8 mouse cellular contexts compared by ENCODE assay signal in the genomic region with DNA sequence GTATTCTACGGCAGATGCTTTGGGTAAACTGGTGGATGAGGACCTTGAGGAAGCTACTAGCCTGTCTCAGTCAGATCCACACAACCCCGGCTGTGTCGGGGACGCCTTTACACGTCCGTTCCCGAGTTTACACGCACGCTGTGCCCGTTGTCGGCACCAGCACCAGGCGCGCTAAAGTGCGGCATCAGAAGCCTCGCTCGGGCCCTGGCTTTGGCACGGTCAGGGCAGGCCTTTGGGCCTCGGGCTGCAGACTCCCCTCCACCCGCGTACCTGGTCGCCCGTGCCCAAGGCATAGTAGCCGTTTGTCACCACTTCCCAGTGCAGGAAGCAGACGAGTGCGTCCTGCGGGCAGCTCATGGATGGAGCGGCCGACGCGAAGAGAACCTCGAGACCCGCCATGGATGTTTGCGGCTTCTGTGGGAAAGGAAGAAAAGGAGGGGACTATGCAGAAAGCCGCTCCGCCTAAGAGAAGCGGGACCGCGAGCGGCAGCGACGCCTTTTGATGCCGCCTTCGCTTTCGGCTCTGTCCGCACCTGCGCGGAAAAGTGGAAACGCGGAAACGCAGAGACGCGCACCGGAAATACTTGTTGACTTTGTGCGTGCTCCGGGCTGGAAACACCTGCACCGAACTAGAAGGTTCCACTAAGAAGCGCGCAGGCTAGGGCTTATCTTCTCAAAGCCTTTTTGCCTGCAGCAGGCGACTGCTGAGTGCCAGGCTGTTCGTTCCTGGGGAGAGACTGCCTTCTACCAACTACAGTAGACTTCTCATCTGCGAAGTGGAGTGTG. TPM values are rescaled to one million over a fixed set of nuclear protein-coding genes. Genes with fewer than 3 reads are reported as not detected.
DNase-seq lines count a peak whose midpoint lies in the region; ATAC-seq and TF ChIP-seq lines count a peak whose summit lies in the region.

No protein-coding gene starts in this region.

- H3K4me2 ChIP-seq in forebrain, embryonic 12.5 days: peak overlapping the region; percentile 85
- H3K4me2 ChIP-seq in heart, postnatal 0 days (ENCODE audit: low read depth, low read length): peak overlapping the region; percentile 92
- H3K4me2 ChIP-seq in liver, postnatal 0 days (ENCODE audit: low read depth, low read length): peak overlapping the region; percentile 85
- H3K4me2 ChIP-seq in neural tube, embryonic 14.5 days (ENCODE audit: low read depth, low read length): peak overlapping the region; percentile 96

- H3K27me3 ChIP-seq in E14TG2a.4 (ENCODE audit: insufficient read depth, low read length): peaks cover 18% of the 10 kb centered on the region
- H3K27me3 ChIP-seq in forebrain, embryonic 12.5 days: 0 out of 2 replicates have a peak, but pooled peaks cover 12% of the 10 kb centered on the region
- no peaks in the 10 kb centered on the region for H3K27me3 ChIP-seq in heart, postnatal 0 days (ENCODE audit: control insufficient read depth, insufficient read depth, low read length)
- no peaks in the 10 kb centered on the region for H3K27me3 ChIP-seq in liver, postnatal 0 days (ENCODE audit: insufficient read depth, low read length)
- no peaks in the 10 kb centered on the region for H3K27me3 ChIP-seq in neural tube, embryonic 14.5 days (ENCODE audit: control insufficient read depth, insufficient read depth, low read length)

- peak overlapping the region; percentile 98 for H3K4me3 ChIP-seq in E14TG2a.4 (replicated peaks; ENCODE audit: low read length)
- peak overlapping the region; percentile 88 for H3K4me3 ChIP-seq in forebrain, embryonic 12.5 days (replicated peaks)
- peak overlapping the region; percentile 93 for H3K4me3 ChIP-seq in heart, postnatal 0 days (ENCODE audit: low read depth, low read length)
- H3K4me3 ChIP-seq in liver, postnatal 0 days (ENCODE audit: low read depth, low read length): peak overlapping the region; percentile 81
- peak overlapping the region; percentile 93 for H3K4me3 ChIP-seq in neural tube, embryonic 14.5 days (ENCODE audit: low read depth, low read length)

- peak; percentile 90 for ATAC-seq in forebrain, embryonic 12.5 days (ENCODE audit: low FRiP score)
- peak; percentile 88 for ATAC-seq in heart, postnatal 0 days (ENCODE audit: insufficient read depth, low read depth)
- ATAC-seq in liver, postnatal 0 days: peak; percentile 78
- peak; percentile 93 for ATAC-seq in neural tube, embryonic 14.5 days (ENCODE audit: low read depth)

- no peak for TF ChIP-seq EP300 in heart, postnatal 0 days (IDR thresholded peaks at IDR 0.05; ENCODE audit: low read depth)
- TF ChIP-seq EP300 in liver, postnatal 0 days (IDR thresholded peaks at IDR 0.05; ENCODE audit: low read depth): peak; percentile 73

- TF ChIP-seq CTCF in E14TG2a.4 (conservative IDR thresholded peaks at IDR 0.05; ENCODE audit: low read length): no peak
- no peak for TF ChIP-seq CTCF in heart, postnatal 0 days (IDR thresholded peaks at IDR 0.05; ENCODE audit: low read depth)
- peak; percentile 14; the same call in 1 of the 2 replicates for TF ChIP-seq CTCF in liver, postnatal 0 days (IDR thresholded peaks at IDR 0.05; ENCODE audit: low read depth)

- peaks cover 33% of the 10 kb centered on the region for H3K4me1 ChIP-seq in E14TG2a.4 (replicated peaks; ENCODE audit: low read depth, low read length)
- peaks cover 22% of the 10 kb centered on the region for H3K4me1 ChIP-seq in forebrain, embryonic 12.5 days
- peaks cover 12% of the 10 kb centered on the region; the same call in 1 of the 2 replicates for H3K4me1 ChIP-seq in heart, postnatal 0 days (ENCODE audit: control insufficient read depth, insufficient read depth)
- peaks cover 43% of the 10 kb centered on the region for H3K4me1 ChIP-seq in liver, postnatal 0 days (ENCODE audit: insufficient read depth)
- peaks cover 16% of the 10 kb centered on the region for H3K4me1 ChIP-seq in neural tube, embryonic 14.5 days (ENCODE audit: control insufficient read depth, insufficient read depth, low read length)

- peak overlapping the region; percentile 81 for H3K27ac ChIP-seq in forebrain, embryonic 12.5 days
- H3K27ac ChIP-seq in heart, postnatal 0 days (ENCODE audit: low read depth): peak overlapping the region; percentile 72
- H3K27ac ChIP-seq in liver, postnatal 0 days (ENCODE audit: low read depth): peak overlapping the region; percentile 84
- H3K27ac ChIP-seq in neural tube, embryonic 14.5 days (ENCODE audit: low read depth, low read length): peak overlapping the region; percentile 64; the same call in 1 of the 2 replicates

- peak; percentile 88 for DNase-seq in c-Kit-positive CD71-positive TER-119-positive erythroid progenitor cells, embryonic 14.5 days (ENCODE audit: low spot score)
- peak; percentile 82 for DNase-seq in heart, postnatal 0 days (ENCODE audit: low spot score)
- peak; percentile 75 for DNase-seq in large intestine, adult 2 months (ENCODE audit: low read depth, low spot score)
- peak; percentile 89 for DNase-seq in liver, postnatal 0 days
- peak; percentile 88 for DNase-seq in testis, postnatal 10 days (ENCODE audit: low spot score)

- whole genome bisulfite sequencing in forebrain, embryonic 12.5 days: under 1% methylated on average over 61 of the region's 61 CpGs
- under 1% methylated on average over 61 of the region's 61 CpGs for WGBS in heart, postnatal 0 days
- WGBS in large intestine, adult 2 months: under 1% methylated on average over 61 of the region's 61 CpGs
- under 1% methylated on average over 61 of the region's 61 CpGs for WGBS in liver, postnatal 0 days (ENCODE audit: insufficient replicate concordance)
- WGBS in neural tube, embryonic 14.5 days: under 1% methylated on average over 61 of the region's 61 CpGs

- peak overlapping the region; percentile 90 for H3K9ac ChIP-seq in forebrain, embryonic 12.5 days
- H3K9ac ChIP-seq in heart, postnatal 0 days (replicated peaks; ENCODE audit: low read depth, low read length): peak overlapping the region; percentile 80
- peak overlapping the region; percentile 86 for H3K9ac ChIP-seq in liver, postnatal 0 days (replicated peaks)
- peak overlapping the region; percentile 82 for H3K9ac ChIP-seq in neural tube, embryonic 14.5 days (replicated peaks; ENCODE audit: low read depth, low read length)

- H3K9me3 ChIP-seq in E14TG2a.4 (ENCODE audit: low read length): no peaks in the 10 kb centered on the region
- H3K9me3 ChIP-seq in forebrain, embryonic 12.5 days: no peaks in the 10 kb centered on the region
- no peaks in the 10 kb centered on the region for H3K9me3 ChIP-seq in heart, postnatal 0 days (replicated peaks; ENCODE audit: control insufficient read depth, low read length)
- H3K9me3 ChIP-seq in liver, postnatal 0 days (ENCODE audit: low read length): no peaks in the 10 kb centered on the region
- no peaks in the 10 kb centered on the region for H3K9me3 ChIP-seq in neural tube, embryonic 14.5 days (ENCODE audit: control insufficient read depth, low read length)

- peaks cover 24% of the 10 kb centered on the region for H3K36me3 ChIP-seq in E14TG2a.4 (ENCODE audit: insufficient read depth, low read length)
- H3K36me3 ChIP-seq in forebrain, embryonic 12.5 days (replicated peaks): no peaks in the 10 kb centered on the region
- no peaks in the 10 kb centered on the region for H3K36me3 ChIP-seq in heart, postnatal 0 days (replicated peaks; ENCODE audit: control insufficient read depth, insufficient read depth, low read length)
- no peaks in the 10 kb centered on the region for H3K36me3 ChIP-seq in liver, postnatal 0 days (replicated peaks; ENCODE audit: insufficient read depth, low read length)
- no peaks in the 10 kb centered on the region for H3K36me3 ChIP-seq in neural tube, embryonic 14.5 days (ENCODE audit: control insufficient read depth, insufficient read depth, low read length)

RNA-seq across cellular contexts. Expression of a gene that starts 3.1 kb away (rescaled TPM):
- 48.1 and 48.6 TPM in 2 replicates for polyA plus RNA-seq in forebrain, embryonic 12.5 days (2016; fragmentation: Nextera tagmentation; extraction: Ambion mirVana)
- 32.3 and 37.6 TPM in 2 replicates for total RNA-seq in heart, postnatal 0 days (2014; rRNA removed; ENCODE audit: low replicate concordance)
- 31.4 and 32.6 TPM in 2 replicates for polyA plus RNA-seq in heart, postnatal 0 days (2015; fragmentation: Nextera tagmentation; extraction: Ambion mirVana)
- polyA plus RNA-seq in large intestine, adult 2 months (2012; rRNA removed): 35.9 and 39.1 TPM in 2 replicates
- polyA plus RNA-seq in liver, postnatal 0 days (2015; fragmentation: Nextera tagmentation; extraction: Ambion mirVana): 53.6 and 54.2 TPM in 2 replicates
- polyA plus RNA-seq in neural tube, embryonic 14.5 days (2014; fragmentation: Nextera tagmentation; extraction: Ambion mirVana): 61.9 and 70.6 TPM in 2 replicates

RNA-seq across cellular contexts. Expression of a gene that starts 39.1 kb away (rescaled TPM):
- polyA plus RNA-seq in forebrain, embryonic 12.5 days (2016; fragmentation: Nextera tagmentation; extraction: Ambion mirVana): 9.5 and 11.3 TPM in 2 replicates
- total RNA-seq in heart, postnatal 0 days (2014; rRNA removed; ENCODE audit: low replicate concordance): 1.2 and 1.6 TPM in 2 replicates
- polyA plus RNA-seq in heart, postnatal 0 days (2015; fragmentation: Nextera tagmentation; extraction: Ambion mirVana): 3.6 and 3.8 TPM in 2 replicates
- polyA plus RNA-seq in large intestine, adult 2 months (2012; rRNA removed): 0.22 and 0.36 TPM in 2 replicates
- polyA plus RNA-seq in liver, postnatal 0 days (2015; fragmentation: Nextera tagmentation; extraction: Ambion mirVana): 0.07 TPM in 1 of 2 replicates, not detected in the other
- 23.4 and 26.7 TPM in 2 replicates for polyA plus RNA-seq in neural tube, embryonic 14.5 days (2014; fragmentation: Nextera tagmentation; extraction: Ambion mirVana)

Comparison
In these comparisons a context has a peak if more than half of its experiments do, and no peak if none do; other contexts are left out.
1. Peak in every context shown above with its lines: DNase-seq, ATAC-seq, H3K4me3 ChIP-seq and H3K27ac ChIP-seq.